Mouse (Mus musculus) midbrain, embryonic 13.5 days (tissue): ENCODE measurements around the gene Schip1. TPM values are rescaled to one million over a fixed set of nuclear protein-coding genes. Genes with fewer than 3 reads are reported as not detected.

Source experiments
- ATAC-seq: fragments of 200-750 bp; cut with Nextera tagmentation; 2 replicates; pipeline ENCODE4 v1.8.0; 2017; ENCODE audit warnings: mild to moderate bottlenecking, moderate TSS enrichment, moderate library complexity
- H3K27ac ChIP-seq: fragments of 300-500 bp; sonication (generic); 2 replicates; pipeline ENCODE4 v1.5.1; 2015; ENCODE audit warnings: inconsistent platforms, mild to moderate bottlenecking, moderate library complexity
- H3K27me3 ChIP-seq: fragments of 300-500 bp; sonication (generic); 2 replicates; pipeline ENCODE4 v1.6.1; 2015; ENCODE audit warnings: mild to moderate bottlenecking, inconsistent platforms
- H3K36me3 ChIP-seq: fragments of 300-500 bp; sonication (generic); 2 replicates; pipeline ENCODE4 v1.6.1; 2015; ENCODE audit warnings: mild to moderate bottlenecking, inconsistent platforms
- H3K4me1 ChIP-seq: fragments of 300-500 bp; sonication (generic); replicated peaks from 2 replicates; pipeline ENCODE4 v1.6.1; 2015; ENCODE audit warnings: inconsistent platforms
- H3K4me2 ChIP-seq: fragments of 300-500 bp; sonication (generic); replicated peaks from 2 replicates; pipeline ENCODE4 v1.6.1; 2015; ENCODE audit warnings: moderate library complexity, mild to moderate bottlenecking, inconsistent platforms
- H3K4me3 ChIP-seq: fragments of 300-500 bp; sonication (generic); replicated peaks from 2 replicates; pipeline ENCODE4 v1.5.1; 2015; ENCODE audit warnings: mild to moderate bottlenecking, inconsistent platforms
- H3K9ac ChIP-seq: fragments of 300-500 bp; sonication (generic); replicated peaks from 2 replicates; pipeline ENCODE4 v1.6.1; 2015; ENCODE audit warnings: mild to moderate bottlenecking, inconsistent platforms
- H3K9me3 ChIP-seq: fragments of 300-500 bp; sonication (generic); 2 replicates; pipeline ENCODE4 v1.6.1; 2016; ENCODE audit warnings: mild to moderate bottlenecking, inconsistent platforms
- WGBS: fragments of 180-500 bp; shearing (Covaris S2); methylation state at CpG from one replicate; pipeline ENCODE4 v1.1.7; 2015; 5-methylcytosine and 5-hydroxymethylcytosine counted together
- polyA plus RNA-seq: library from polyadenylated mRNA; unstranded; fragments of >200 nt; fragmentation: Nextera tagmentation; extraction: Ambion mirVana; gene quantifications from 2 replicates; pipeline ENCODE4 v1.2.1, GENCODE M21; 2015

Schip1 gene
- polyA plus RNA-seq, 1 experiment from 2014 or later, result 127 TPM

DNA sequence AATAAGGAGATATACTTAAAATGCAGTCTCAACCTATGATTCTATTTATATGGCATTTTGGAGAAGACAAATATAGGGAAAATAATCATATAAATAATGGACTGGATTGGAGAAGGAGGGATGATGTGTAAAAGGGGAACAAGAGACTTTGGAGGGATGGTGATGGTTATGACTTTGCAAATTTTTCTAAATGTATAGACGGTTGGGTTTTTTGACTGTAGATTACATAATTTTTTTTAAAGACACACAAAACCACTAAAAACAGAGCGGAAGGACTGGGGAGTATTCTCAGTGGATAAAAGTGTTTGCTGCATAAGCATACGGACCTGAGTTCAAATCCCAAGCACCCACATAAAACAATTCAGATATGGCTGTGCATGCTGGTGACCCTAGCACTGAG lies 156.8 kb downstream of the Schip1 start:
- Histone ChIP-seq H3K4me3 (no peak overlapping the region), H3K4me2 (no peak overlapping the region), H3K4me1 (no peaks in the 10 kb centered on the region), H3K27me3 (no peaks in the 10 kb centered on the region), H3K27ac (no peak overlapping the region), H3K9me3 (no peaks in the 10 kb centered on the region), H3K9ac (no peak overlapping the region), H3K36me3 (no peaks in the 10 kb centered on the region)
- ATAC-seq, result no peak
- whole genome bisulfite sequencing, result 94% methylated on average over 3 of the region's 3 CpGs

DNA sequence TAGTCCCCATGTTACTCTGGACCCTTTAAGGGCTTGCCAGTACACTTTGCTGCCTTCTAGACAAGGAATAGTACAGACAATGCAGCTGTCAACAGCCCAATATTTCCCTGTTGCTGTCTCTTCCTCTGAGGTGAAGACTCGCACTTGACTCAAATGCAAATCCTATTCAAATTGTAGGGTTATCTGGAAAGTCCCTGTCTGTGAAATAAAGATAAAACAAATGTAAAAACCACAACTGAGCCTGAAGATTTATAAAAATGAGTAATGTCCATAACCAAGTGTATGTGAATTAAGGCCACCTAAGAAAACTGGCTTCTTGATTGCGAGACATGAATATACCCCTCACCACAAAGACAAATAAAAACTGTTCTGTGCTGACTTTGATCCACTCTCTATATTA lies 175.3 kb downstream of the Schip1 start:
- Histone ChIP-seq H3K4me2 (no peak overlapping the region), H3K9ac (no peak overlapping the region), H3K4me3 (no peak overlapping the region), H3K9me3 (no peaks in the 10 kb centered on the region), H3K36me3 (no peaks in the 10 kb centered on the region), H3K27me3 (no peaks in the 10 kb centered on the region), H3K4me1 (no peaks in the 10 kb centered on the region), H3K27ac (no peak overlapping the region)
- 94% methylated on average over 2 of the region's 2 CpGs for WGBS
- ATAC-seq, result no peak

DNA sequence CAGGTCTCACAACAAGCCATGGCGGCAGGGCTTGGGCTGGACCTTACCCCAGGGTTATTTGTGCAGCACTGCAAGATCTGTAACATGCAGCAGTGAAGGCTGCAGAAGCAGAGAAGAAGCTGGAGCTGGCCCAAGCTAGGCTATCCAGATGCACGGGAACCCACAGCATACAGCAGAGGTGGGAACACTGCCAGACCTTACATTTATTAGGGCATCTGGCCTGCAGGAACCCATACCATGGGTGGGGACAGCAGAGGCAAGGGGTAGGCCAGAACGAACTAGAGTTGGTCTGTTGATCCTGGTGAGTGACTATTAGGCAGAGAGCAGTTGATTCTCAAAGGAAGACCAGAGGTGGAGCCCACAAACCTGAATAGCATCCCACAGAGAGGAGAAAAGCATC lies 178.6 kb downstream of the Schip1 start:
- no peaks in the 10 kb centered on the region for H3K27me3 ChIP-seq
- no peak overlapping the region for H3K27ac ChIP-seq
- no peaks in the 10 kb centered on the region for H3K36me3 ChIP-seq
- H3K9me3 ChIP-seq, result no peaks in the 10 kb centered on the region
- no peak overlapping the region for H3K4me2 ChIP-seq
- H3K4me3 ChIP-seq, result no peak overlapping the region
- WGBS, result 79% methylated on average over 3 of the region's 3 CpGs
- H3K9ac ChIP-seq, result no peak overlapping the region
- no peak for ATAC-seq
- no peaks in the 10 kb centered on the region for H3K4me1 ChIP-seq

DNA sequence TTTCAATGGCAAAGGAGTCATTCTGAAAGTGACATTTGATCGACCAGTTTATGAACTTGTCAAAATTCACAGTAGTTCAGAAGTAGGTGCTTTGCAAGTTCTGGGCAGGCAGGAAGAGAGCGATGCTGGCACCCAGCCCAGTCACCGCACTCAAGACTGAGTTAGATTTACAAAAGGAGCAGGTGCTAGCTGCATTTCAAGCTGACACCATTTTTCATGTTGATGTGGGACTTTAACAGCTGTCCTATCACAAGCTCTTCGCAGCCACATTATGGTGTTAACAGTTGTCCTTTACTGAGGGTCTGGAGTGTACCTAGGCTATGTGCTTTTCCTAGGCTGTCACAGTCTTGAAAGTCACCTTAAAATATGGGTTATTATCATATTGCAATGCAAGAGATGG lies 181.6 kb downstream of the Schip1 start:
- H3K9me3 ChIP-seq, result no peaks in the 10 kb centered on the region
- WGBS, result 84% methylated on average over 4 of the region's 4 CpGs
- H3K27ac ChIP-seq, result no peak overlapping the region
- H3K27me3 ChIP-seq, result no peaks in the 10 kb centered on the region
- H3K36me3 ChIP-seq, result no peaks in the 10 kb centered on the region
- ATAC-seq, result no peak
- H3K4me3 ChIP-seq, result no peak overlapping the region
- no peaks in the 10 kb centered on the region for H3K4me1 ChIP-seq
- H3K9ac ChIP-seq, result no peak overlapping the region
- H3K4me2 ChIP-seq, result no peak overlapping the region

DNA sequence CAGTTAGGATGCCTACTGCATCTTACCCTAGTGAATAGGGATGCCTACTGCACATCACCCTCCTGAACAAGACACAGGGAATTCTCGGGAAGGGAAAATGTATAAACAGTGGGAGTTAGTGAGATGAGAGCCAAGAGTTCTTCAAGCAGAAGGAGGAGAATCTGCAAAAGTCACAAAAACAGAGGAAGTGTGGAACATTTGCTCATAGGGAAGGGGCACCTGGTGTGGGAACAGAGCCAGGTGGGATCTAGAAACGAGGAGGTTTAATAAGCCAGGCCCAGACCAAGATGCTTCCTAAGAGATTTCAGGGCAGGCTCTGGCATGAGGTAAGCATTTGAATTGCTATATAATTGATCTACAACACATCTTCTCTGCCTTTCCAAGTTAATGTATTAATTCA lies 186.0 kb downstream of the Schip1 start:
- H3K9ac ChIP-seq, result no peak overlapping the region
- H3K27me3 ChIP-seq, result no peaks in the 10 kb centered on the region
- H3K4me2 ChIP-seq, result no peak overlapping the region
- H3K4me1 ChIP-seq, result 0 out of 2 replicates have a peak, but pooled peaks cover 5% of the 10 kb centered on the region
- no peak overlapping the region for H3K27ac ChIP-seq
- no peak for ATAC-seq
- H3K9me3 ChIP-seq, result no peaks in the 10 kb centered on the region
- H3K4me3 ChIP-seq, result no peak overlapping the region
- 78% methylated on average over 2 of the region's 2 CpGs for WGBS
- H3K36me3 ChIP-seq, result no peaks in the 10 kb centered on the region

DNA sequence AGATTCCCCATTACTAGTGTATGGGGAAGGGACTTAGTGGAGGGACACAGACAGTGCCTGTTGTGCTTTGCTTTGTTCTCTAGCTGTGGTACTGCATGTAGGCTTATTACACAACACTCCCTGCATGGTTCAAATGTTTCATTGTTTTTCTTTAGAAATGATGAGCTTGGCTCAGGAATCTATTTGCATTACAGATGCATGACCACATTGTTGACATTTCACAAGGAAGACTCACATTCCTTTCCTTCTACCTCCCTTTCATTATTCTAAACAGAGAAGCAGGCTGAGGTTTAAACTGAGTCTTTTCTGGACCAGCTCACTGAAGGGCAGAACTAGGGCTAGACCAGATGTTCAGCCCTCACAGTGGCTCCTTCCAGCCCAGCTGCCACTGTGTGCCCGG lies 187.7 kb downstream of the Schip1 start:
- ATAC-seq, result no peak
- no peak overlapping the region for H3K27ac ChIP-seq
- H3K4me2 ChIP-seq, result no peak overlapping the region
- no peak overlapping the region for H3K9ac ChIP-seq
- H3K27me3 ChIP-seq, result no peaks in the 10 kb centered on the region
- 0 out of 2 replicates have a peak, but pooled peaks cover 5% of the 10 kb centered on the region for H3K4me1 ChIP-seq
- H3K9me3 ChIP-seq, result no peaks in the 10 kb centered on the region
- no peak overlapping the region for H3K4me3 ChIP-seq
- 66% methylated on average over 1 of the region's 1 CpGs for WGBS
- no peaks in the 10 kb centered on the region for H3K36me3 ChIP-seq

DNA sequence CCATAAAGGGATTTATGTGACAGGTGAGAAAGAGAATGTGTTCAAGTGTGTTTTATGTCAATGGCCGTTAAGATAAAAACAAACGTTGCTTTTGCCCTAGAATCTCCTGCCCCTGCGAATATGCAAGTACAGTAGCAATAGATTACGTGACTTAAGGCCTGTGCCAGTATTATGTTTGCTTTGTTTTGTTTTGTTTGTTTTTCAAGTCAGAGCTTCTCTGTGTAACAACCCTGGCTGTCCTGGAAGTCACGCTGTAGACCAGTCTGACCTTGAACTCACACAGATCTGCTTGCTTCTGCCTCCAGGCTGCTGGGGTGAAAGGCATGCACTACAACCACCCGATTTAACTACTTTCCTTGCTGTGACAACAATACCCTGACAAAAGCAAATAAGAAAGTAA lies 197.7 kb downstream of the Schip1 start:
- Histone ChIP-seq H3K9me3 (no peaks in the 10 kb centered on the region), H3K4me3 (no peak overlapping the region), H3K4me1 (no peaks in the 10 kb centered on the region), H3K27ac (no peak overlapping the region), H3K9ac (no peak overlapping the region), H3K4me2 (no peak overlapping the region), H3K27me3 (no peaks in the 10 kb centered on the region), H3K36me3 (no peaks in the 10 kb centered on the region)
- 86% methylated on average over 6 of the region's 6 CpGs for WGBS
- no peak for ATAC-seq

DNA sequence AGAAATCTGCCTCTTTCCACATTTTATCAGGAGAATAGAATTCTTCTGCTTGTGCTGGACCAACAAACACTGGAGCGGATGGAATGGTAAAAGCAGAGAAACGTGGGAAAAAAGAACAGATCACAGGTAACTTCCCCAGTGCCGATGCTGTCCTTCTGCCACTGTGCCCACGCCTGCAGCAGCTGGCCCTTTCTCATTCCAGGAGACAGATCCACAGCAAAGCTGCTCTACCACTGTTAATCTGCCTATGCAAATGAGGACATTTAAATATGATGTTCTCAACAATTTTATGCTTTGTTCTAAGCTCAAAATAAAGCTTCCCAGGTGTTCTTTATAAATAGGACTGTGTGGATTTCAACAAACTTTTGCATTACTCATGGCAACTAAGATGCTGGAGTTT lies 203.3 kb downstream of the Schip1 start:
- no peak for ATAC-seq
- Histone ChIP-seq H3K4me2 (no peak overlapping the region), H3K27ac (no peak overlapping the region), H3K36me3 (no peaks in the 10 kb centered on the region), H3K27me3 (no peaks in the 10 kb centered on the region), H3K9me3 (no peaks in the 10 kb centered on the region), H3K9ac (no peak overlapping the region), H3K4me3 (no peak overlapping the region), H3K4me1 (no peaks in the 10 kb centered on the region)
- 91% methylated on average over 4 of the region's 4 CpGs for WGBS

DNA sequence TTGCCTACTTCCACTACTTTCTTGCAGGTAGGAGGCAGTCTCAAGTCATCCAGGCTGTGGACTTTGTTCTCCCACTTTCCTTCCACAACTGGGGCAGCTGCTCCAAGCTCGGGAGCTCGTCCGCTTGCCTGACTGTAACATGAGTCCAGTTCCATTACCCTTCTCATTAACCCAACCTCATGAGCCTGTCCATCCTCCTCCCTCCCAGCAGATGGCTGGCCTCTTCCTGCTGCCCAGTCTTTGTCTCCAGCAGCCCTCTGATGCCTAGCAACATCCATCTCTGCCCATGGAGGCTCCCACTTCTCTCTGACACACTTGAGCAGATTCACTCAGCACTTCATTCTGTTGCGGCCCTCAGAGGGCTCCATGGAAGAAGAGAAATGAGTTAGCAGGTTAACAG lies 204.6 kb downstream of the Schip1 start:
- no peaks in the 10 kb centered on the region for H3K4me1 ChIP-seq
- WGBS, result 87% methylated on average over 4 of the region's 4 CpGs
- no peaks in the 10 kb centered on the region for H3K9me3 ChIP-seq
- no peak overlapping the region for H3K27ac ChIP-seq
- H3K27me3 ChIP-seq, result no peaks in the 10 kb centered on the region
- no peak for ATAC-seq
- H3K4me2 ChIP-seq, result no peak overlapping the region
- no peak overlapping the region for H3K9ac ChIP-seq
- H3K36me3 ChIP-seq, result no peaks in the 10 kb centered on the region
- H3K4me3 ChIP-seq, result no peak overlapping the region

DNA sequence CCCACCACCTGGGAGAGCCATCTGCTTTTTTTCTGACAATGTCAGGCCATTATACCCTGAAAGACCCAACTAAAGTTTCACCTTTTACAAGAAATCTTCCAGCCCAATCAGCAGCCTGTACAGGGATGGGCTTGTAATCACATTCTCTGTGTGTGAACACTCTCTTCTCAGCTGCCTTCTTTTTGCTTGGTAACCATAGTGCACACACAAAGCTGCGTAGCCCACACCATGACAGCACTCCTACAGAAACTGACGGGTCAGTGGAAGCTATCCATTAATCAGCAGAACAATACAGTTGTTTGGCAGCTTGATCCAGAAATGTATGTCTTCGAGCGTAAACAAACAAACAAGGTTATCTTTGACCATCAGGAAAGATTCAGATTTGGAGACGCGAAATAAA lies 205.6 kb downstream of the Schip1 start:
- no peak for ATAC-seq
- H3K4me1 ChIP-seq, result no peaks in the 10 kb centered on the region
- peak overlapping the region; percentile 47; the same call in 1 of the 2 replicates for H3K27ac ChIP-seq
- H3K4me2 ChIP-seq, result no peak overlapping the region
- no peaks in the 10 kb centered on the region for H3K9me3 ChIP-seq
- H3K9ac ChIP-seq, result no peak overlapping the region
- no peaks in the 10 kb centered on the region for H3K36me3 ChIP-seq
- 74% methylated on average over 6 of the region's 6 CpGs for WGBS
- H3K27me3 ChIP-seq, result no peaks in the 10 kb centered on the region
- H3K4me3 ChIP-seq, result no peak overlapping the region

DNA sequence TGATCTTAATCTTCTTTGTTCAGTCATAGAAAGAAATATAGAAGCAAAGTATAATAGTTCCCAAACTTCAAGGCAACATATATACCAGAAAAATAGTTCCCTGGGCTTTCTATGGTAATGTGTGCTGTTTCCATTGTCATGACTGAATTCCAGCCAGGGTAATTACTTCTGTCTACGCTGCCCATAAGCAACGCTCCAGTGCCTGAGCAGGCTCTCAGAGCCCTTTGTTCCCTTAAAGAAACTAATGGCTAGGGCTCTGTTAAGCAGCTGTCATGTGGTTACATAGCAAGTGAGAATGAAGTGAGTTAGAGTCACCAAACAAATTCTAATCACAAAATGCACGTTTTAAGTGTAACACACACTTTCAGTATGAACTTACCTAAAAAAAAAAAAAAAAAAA lies 206.9 kb downstream of the Schip1 start:
- H3K27ac ChIP-seq, result no peak overlapping the region
- H3K36me3 ChIP-seq, result no peaks in the 10 kb centered on the region
- no peak overlapping the region for H3K4me2 ChIP-seq
- H3K27me3 ChIP-seq, result no peaks in the 10 kb centered on the region
- no peak for ATAC-seq
- H3K9me3 ChIP-seq, result no peaks in the 10 kb centered on the region
- no peaks in the 10 kb centered on the region for H3K4me1 ChIP-seq
- H3K4me3 ChIP-seq, result no peak overlapping the region
- WGBS, result 30% methylated on average over 3 of the region's 3 CpGs
- H3K9ac ChIP-seq, result no peak overlapping the region

DNA sequence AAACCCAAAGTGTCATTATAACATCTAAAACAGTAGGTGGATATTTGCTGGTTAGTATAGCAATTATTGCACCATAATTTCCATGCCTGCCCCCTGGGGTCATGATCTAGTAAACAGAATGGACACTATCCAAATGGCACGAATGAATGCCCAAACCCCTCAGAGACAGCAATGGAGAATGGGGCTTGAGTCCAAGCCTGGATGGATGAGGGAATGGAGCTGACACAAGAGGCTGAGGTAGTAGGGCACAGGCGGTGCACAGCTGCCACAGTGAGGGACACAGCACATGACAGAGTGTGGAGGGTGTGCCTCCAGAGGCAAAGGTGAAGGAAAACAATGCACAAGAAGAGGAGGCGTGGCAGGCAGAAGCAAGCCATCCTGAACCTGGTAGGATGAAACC lies 207.3 kb downstream of the Schip1 start:
- Histone ChIP-seq H3K4me1 (no peaks in the 10 kb centered on the region), H3K4me2 (no peak overlapping the region), H3K27ac (no peak overlapping the region), H3K36me3 (no peaks in the 10 kb centered on the region), H3K27me3 (no peaks in the 10 kb centered on the region), H3K4me3 (no peak overlapping the region), H3K9ac (no peak overlapping the region), H3K9me3 (no peaks in the 10 kb centered on the region)
- WGBS, result 74% methylated on average over 3 of the region's 3 CpGs
- ATAC-seq, result no peak

DNA sequence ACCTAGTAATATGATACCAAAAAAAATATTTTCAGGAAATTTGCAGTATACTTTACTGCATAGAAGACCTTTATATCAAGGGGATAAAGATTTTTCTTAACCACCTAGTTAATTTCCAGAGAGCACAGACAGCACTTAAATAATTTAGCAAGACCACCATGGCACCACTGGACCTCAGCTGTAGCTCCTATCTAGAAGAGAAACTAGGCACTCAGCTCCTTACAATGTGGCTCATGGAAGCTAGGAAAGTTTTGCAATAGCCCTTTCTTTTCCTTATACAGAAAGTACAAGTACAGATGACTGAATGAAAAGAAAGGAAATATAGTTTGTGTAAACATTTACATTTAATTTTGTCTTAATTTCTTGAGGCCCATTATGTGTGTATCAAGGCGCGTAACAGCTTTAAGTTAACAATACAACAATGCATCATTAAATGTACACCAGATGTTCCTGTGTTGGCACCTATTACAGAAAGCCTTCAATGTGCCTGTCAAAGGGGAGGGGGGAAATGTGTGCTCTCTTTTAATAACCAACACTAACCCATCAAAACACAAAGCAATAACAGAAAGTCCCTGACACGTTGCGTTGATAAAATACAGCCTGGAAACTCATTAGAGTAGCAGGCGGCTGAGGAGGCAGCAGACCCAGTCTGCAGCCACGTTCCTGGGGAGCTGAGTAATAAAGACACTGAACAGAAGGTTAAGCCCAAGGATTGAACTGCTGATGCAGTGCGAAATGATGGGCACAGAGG lies 218.4 kb downstream of the Schip1 start:
- Histone ChIP-seq H3K4me1 (peaks cover 11% of the 10 kb centered on the region), H3K9me3 (no peaks in the 10 kb centered on the region), H3K4me3 (no peak overlapping the region), H3K36me3 (no peaks in the 10 kb centered on the region), H3K9ac (no peak overlapping the region), H3K4me2 (peak overlapping the region; percentile 9; the same call in 1 of the 2 replicates), H3K27me3 (no peaks in the 10 kb centered on the region), H3K27ac (0 out of 2 replicates have a peak overlapping the region, but pooled peaks have one; percentile 39)
- ATAC-seq, result 0 out of 2 replicates have a peak, but pooled peaks have one; percentile 48
- WGBS, result 36% methylated on average over 7 of the region's 7 CpGs
